Mouse (Mus musculus) spleen, adult 2 months (tissue): Measurements from ENCODE around the gene Sorcs3. TPM values are rescaled to one million over a fixed set of nuclear protein-coding genes. Genes with fewer than 3 reads are reported as not detected.

ENCODE experiments used
- DNase-seq, 2 experiments: peaks; one replicate each; pipeline versions ENCODE4 v3.0.0 to v3.0.0-alpha.2; 2012 to 2021; ENCODE audit warnings: low spot score in 2 of 2, low read depth in 1 of 2
- H3K27ac ChIP-seq: fragments of 200-500 bp; 2 replicates; pipeline ENCODE4 v1.5.1; 2012; ENCODE audit warnings: low read length, inconsistent platforms; ENCODE audit not compliant: insufficient read depth
- H3K27me3 ChIP-seq: fragments of 200-500 bp; 2 replicates; pipeline ENCODE4 v1.6.1; 2012; ENCODE audit warnings: mild to moderate bottlenecking, moderate library complexity, low read length, inconsistent platforms; ENCODE audit not compliant: control insufficient read depth, insufficient read depth
- H3K36me3 ChIP-seq: fragments of 200-500 bp; 2 replicates; pipeline ENCODE4 v1.6.1; 2012; ENCODE audit warnings: mild to moderate bottlenecking, low read length, inconsistent platforms; ENCODE audit not compliant: control insufficient read depth, insufficient read depth
- H3K4me1 ChIP-seq: fragments of 200-500 bp; 2 replicates; pipeline ENCODE4 v1.6.1; 2011; ENCODE audit warnings: inconsistent platforms; ENCODE audit not compliant: control insufficient read depth, insufficient read depth, insufficient read length
- H3K4me3 ChIP-seq: fragments of 200-500 bp; 2 replicates; pipeline ENCODE4 v1.5.1; 2011; ENCODE audit warnings: mild to moderate bottlenecking, inconsistent platforms; ENCODE audit not compliant: insufficient read depth, insufficient read length; ENCODE audit errors: extremely low read depth
- CTCF ChIP-seq: fragments of 200-500 bp; IDR thresholded peaks from 2 replicates; pipeline ENCODE4 v1.5.1; 2011; ENCODE audit warnings: mild to moderate bottlenecking, inconsistent platforms; ENCODE audit not compliant: insufficient read depth, insufficient read length, insufficient replicate concordance; ENCODE audit errors: extremely low read depth
- POLR2A ChIP-seq: fragments of 200-500 bp; IDR thresholded peaks from 2 replicates; pipeline ENCODE4 v1.6.1; 2011; ENCODE audit warnings: low read depth, low read length, inconsistent platforms
- WGBS: fragments of 180-500 bp; shearing (Covaris S2); methylation state at CpG from one replicate; pipeline ENCODE4 v1.1.7; 2018; 5-methylcytosine and 5-hydroxymethylcytosine counted together
- polyA plus RNA-seq: library from polyadenylated mRNA; depleted of rRNA; stranded (reverse); fragments of >200 nt; gene quantifications from 2 replicates; pipeline ENCODE4 v1.2.3, GENCODE M21; 2012

Gene Sorcs3
- polyA plus RNA-seq, 1 experiment: not detected

- Histone ChIP-seq H3K27me3 (no peaks in the 10 kb centered on the region), H3K27ac (no peak overlapping the region), H3K4me3 (no peak overlapping the region), H3K4me1 (no peaks in the 10 kb centered on the region), H3K36me3 (no peaks in the 10 kb centered on the region)
- TF ChIP-seq POLR2A (no peak), CTCF (no peak)
- no peak for DNase-seq
- 86% methylated on average over 3 of the region's 3 CpGs for WGBS
Measured at GRCm38 (mm10) chr19:48462426-48462825, 256.6 kb downstream of the Sorcs3 start.

- H3K36me3 ChIP-seq: no peaks in the 10 kb centered on the region
- no peak overlapping the region for H3K27ac ChIP-seq
- 82% methylated on average over 3 of the region's 3 CpGs for WGBS
- TF ChIP-seq POLR2A (no peak), CTCF (no peak)
- no peaks in the 10 kb centered on the region for H3K27me3 ChIP-seq
- DNase-seq: no peak
- H3K4me1 ChIP-seq: no peaks in the 10 kb centered on the region
- H3K4me3 ChIP-seq: no peak overlapping the region
Measured at GRCm38 (mm10) chr19:48463494-48463893, 257.7 kb downstream of the Sorcs3 start.

- no peak for TF ChIP-seq CTCF
- TF ChIP-seq POLR2A: no peak
- no peak overlapping the region for H3K27ac ChIP-seq
- no peak for DNase-seq
- H3K36me3 ChIP-seq: no peaks in the 10 kb centered on the region
- WGBS: 77% methylated on average over 4 of the region's 4 CpGs
- H3K4me1 ChIP-seq: no peaks in the 10 kb centered on the region
- H3K4me3 ChIP-seq: no peak overlapping the region
- no peaks in the 10 kb centered on the region for H3K27me3 ChIP-seq
Measured at GRCm38 (mm10) chr19:48467471-48467870, 261.6 kb downstream of the Sorcs3 start.

- H3K4me3 ChIP-seq: no peak overlapping the region
- TF ChIP-seq CTCF (no peak), POLR2A (no peak)
- H3K4me1 ChIP-seq: no peaks in the 10 kb centered on the region
- H3K36me3 ChIP-seq: no peaks in the 10 kb centered on the region
- WGBS: 84% methylated on average over 4 of the region's 4 CpGs
- H3K27ac ChIP-seq: no peak overlapping the region
- no peaks in the 10 kb centered on the region for H3K27me3 ChIP-seq
- DNase-seq: no peak
Measured at GRCm38 (mm10) chr19:48469791-48470410, 264.1 kb downstream of the Sorcs3 start.

- TF ChIP-seq POLR2A (no peak), CTCF (no peak)
- Histone ChIP-seq H3K27ac (no peak overlapping the region), H3K4me1 (no peaks in the 10 kb centered on the region), H3K36me3 (no peaks in the 10 kb centered on the region), H3K4me3 (no peak overlapping the region), H3K27me3 (no peaks in the 10 kb centered on the region)
- no peak for DNase-seq
- WGBS: 82% methylated on average over 5 of the region's 5 CpGs
Measured at GRCm38 (mm10) chr19:48471927-48472326, 266.1 kb downstream of the Sorcs3 start.

- Histone ChIP-seq H3K27ac (no peak overlapping the region), H3K4me1 (no peaks in the 10 kb centered on the region), H3K36me3 (no peaks in the 10 kb centered on the region), H3K4me3 (no peak overlapping the region), H3K27me3 (no peaks in the 10 kb centered on the region)
- WGBS: 40% methylated on average over 6 of the region's 6 CpGs
- DNase-seq: no peak
- no peak for TF ChIP-seq CTCF
Measured at GRCm38 (mm10) chr19:48475784-48476410, 270.1 kb downstream of the Sorcs3 start.

GRCm38 (mm10) chr19:48478864-48479263, 273.0 kb downstream of the Sorcs3 start:
- Histone ChIP-seq H3K36me3 (no peaks in the 10 kb centered on the region), H3K4me3 (no peak overlapping the region), H3K4me1 (no peaks in the 10 kb centered on the region), H3K27me3 (no peaks in the 10 kb centered on the region), H3K27ac (no peak overlapping the region)
- no peak for DNase-seq
- 56% methylated on average over 2 of the region's 2 CpGs for WGBS
- no peak for TF ChIP-seq POLR2A
- no peak for TF ChIP-seq CTCF
